Mouse (Mus musculus): ENCODE data around the gene Nup188.

DNA sequence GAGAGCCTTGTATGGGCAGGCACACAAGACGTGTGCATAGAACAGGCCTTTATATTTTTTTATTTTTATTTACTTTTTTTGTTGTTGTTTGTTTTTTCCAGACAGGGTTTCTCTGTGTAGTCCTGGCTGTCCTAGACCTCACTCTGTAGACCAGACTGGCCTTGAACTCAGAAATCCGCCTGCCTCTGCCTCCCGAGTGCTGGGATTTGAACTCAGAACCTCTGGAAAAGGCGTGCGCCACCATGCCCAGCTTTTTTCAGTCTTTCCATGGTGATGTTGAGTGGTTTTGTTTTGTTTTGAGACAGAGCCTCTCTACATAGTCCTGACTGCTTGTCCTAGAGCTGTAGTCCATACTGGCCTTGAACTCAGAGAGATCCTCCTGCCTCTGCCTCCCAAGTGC, 86.5 kb downstream of the Nup188 start:
- TF ChIP-seq CTCF (IDR thresholded peaks at IDR 0.05; ENCODE audit: low read depth) (no peak), EP300 (IDR thresholded peaks at IDR 0.05; ENCODE audit: low read depth) (no peak)
